Mouse (Mus musculus) embryonic facial prominence, embryonic 14.5 days (tissue): ENCODE data around the gene Sec24c. TPM values are rescaled to one million over a fixed set of nuclear protein-coding genes. Genes with fewer than 3 reads are reported as not detected.
"Not testable (repeated sequence)": the region's sequence is repeated elsewhere in the genome, so short reads cannot be mapped to it uniquely, and the experiment has no call there.

Source experiments
- ATAC-seq: fragments of 200-750 bp; cut with Nextera tagmentation; 2 replicates; pipeline ENCODE4 v1.8.0; 2017; ENCODE audit warnings: low read depth, moderate number of reproducible peaks, moderate TSS enrichment
- DNase-seq: peaks from one replicate; pipeline ENCODE4 v3.0.0-alpha.2; 2015; ENCODE audit warnings: low spot score
- H3K27ac ChIP-seq: fragments of 300-500 bp; sonication (generic); replicated peaks from 2 replicates; pipeline ENCODE4 v1.5.1; 2014; ENCODE audit warnings: low read depth, mild to moderate bottlenecking, low read length, moderate library complexity
- H3K27me3 ChIP-seq: fragments of 300-500 bp; sonication (generic); replicated peaks from 2 replicates; pipeline ENCODE4 v1.6.1; 2014; ENCODE audit warnings: low read length; ENCODE audit not compliant: control insufficient read depth, insufficient read depth
- H3K36me3 ChIP-seq: fragments of 300-500 bp; sonication (generic); 2 replicates; pipeline ENCODE4 v1.6.1; 2014; ENCODE audit warnings: low read length, mixed read lengths; ENCODE audit not compliant: control insufficient read depth, insufficient read depth
- H3K4me1 ChIP-seq: fragments of 300-500 bp; sonication (generic); 2 replicates; pipeline ENCODE4 v1.6.1; 2014; ENCODE audit warnings: antibody characterized with exemption, low read length; ENCODE audit not compliant: control insufficient read depth, insufficient read depth
- H3K4me2 ChIP-seq: fragments of 300-500 bp; sonication (generic); 2 replicates; pipeline ENCODE4 v1.6.1; 2014; ENCODE audit warnings: low read depth, mild to moderate bottlenecking, low read length, moderate library complexity, mixed read lengths
- H3K4me3 ChIP-seq: fragments of 300-500 bp; sonication (generic); 2 replicates; pipeline ENCODE4 v1.5.1; 2014; ENCODE audit warnings: low read depth, mild to moderate bottlenecking, low read length
- H3K9ac ChIP-seq: fragments of 300-500 bp; sonication (generic); 2 replicates; pipeline ENCODE4 v1.6.1; 2014; ENCODE audit warnings: low read depth, mild to moderate bottlenecking, low read length, moderate library complexity, mixed read lengths
- H3K9me3 ChIP-seq: fragments of 300-500 bp; sonication (generic); 2 replicates; pipeline ENCODE4 v1.6.1; 2016; ENCODE audit warnings: low read length; ENCODE audit not compliant: control insufficient read depth
- WGBS: fragments of 180-500 bp; shearing (Covaris S2); extraction: QIAGEN DNeasy Blood & Tissue Kit; methylation state at CpG from one replicate; pipeline ENCODE4 v1.1.7; 2014; 5-methylcytosine and 5-hydroxymethylcytosine counted together
- polyA plus RNA-seq: library from polyadenylated mRNA; unstranded; fragments of >200 nt; fragmentation: Nextera tagmentation; extraction: Ambion mirVana; gene quantifications from 2 replicates; pipeline ENCODE4 v1.2.1, GENCODE M21; 2014

Gene Sec24c
- polyA plus RNA-seq = 78.2 and 80.5 TPM in 2 replicates

DNA sequence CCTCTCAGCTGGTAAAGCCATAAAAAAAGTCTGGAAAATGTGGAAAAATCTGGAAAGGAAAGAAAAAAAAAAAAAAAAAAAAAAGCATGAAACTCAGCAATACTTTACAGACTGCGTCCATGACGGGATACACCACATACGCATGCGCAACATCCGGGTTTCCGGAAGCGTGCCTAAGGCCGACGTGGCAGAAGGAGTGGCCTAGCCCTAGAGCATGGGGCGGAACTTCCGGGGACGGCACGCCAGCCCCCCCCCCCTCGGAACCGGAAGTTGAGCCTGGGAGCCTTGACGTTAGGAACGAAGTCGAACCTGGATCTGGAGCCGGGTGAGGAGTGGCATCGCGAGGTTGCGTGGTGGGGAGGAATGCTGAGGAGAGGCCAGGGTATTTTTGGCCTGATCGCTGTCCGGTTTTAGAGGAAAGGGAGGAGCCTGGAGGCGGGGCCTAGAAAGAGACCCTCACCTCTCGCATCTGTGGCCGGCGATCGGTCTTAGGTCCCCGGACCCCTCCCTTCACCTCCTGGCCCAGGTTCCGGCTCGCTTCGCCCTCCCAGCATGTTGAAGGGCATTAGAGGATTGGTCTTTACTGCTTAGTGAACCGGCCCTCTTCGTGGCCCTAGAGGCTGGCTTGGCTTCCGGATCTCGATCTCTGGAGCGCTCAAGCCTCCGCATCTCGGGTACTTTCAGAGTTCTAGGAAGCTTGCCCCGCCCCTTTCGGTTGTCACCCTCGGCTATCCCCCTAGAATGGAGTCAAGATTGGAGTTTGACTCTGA is at the start of gene Sec24c:
Gene Sec24c, plus strand, starts transcription at position 245 of the 770 bp plus-strand sequence.
- WGBS = under 1% methylated on average over 35 of the region's 43 CpGs
- H3K27ac ChIP-seq = peak within 1 kb of the TSS; percentile 94
- peaks cover 38% of the 10 kb centered on the region for H3K36me3 ChIP-seq
- H3K4me1 ChIP-seq = peaks cover 13% of the 10 kb centered on the region; the same call in 1 of the 2 replicates
- peak within 1 kb of the TSS; percentile 73 for H3K4me2 ChIP-seq
- peak within 1 kb of the TSS; percentile 72 for H3K9ac ChIP-seq
- H3K4me3 ChIP-seq = peak within 1 kb of the TSS; percentile 67
- H3K27me3 ChIP-seq = no peaks in the 10 kb centered on the region; the same call in 1 of the 2 replicates
- H3K9me3 ChIP-seq = peaks cover 3% of the 10 kb centered on the region; the same call in 1 of the 2 replicates
- ATAC-seq = peak; percentile 96
- peak; percentile 99 for DNase-seq

DNA sequence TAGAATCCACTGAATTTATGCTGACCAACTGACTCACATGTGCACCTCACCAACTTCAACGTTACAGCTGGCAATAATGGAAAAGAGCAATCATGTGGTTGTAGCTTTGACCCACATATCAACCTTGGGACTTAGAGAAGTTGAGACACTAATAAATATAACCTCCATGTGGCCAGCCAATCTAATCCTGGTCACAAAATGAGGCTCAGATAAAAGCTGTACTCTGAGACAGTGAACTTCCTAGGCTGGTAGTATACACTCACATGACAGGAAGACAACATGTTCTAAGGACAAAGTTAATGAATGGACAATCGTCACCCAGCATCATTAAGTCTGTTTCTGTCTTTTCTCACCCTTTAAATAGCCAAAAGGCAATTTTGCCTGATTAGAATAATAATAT is 47.7 kb upstream of the Sec24c start:
- no peaks in the 10 kb centered on the region for H3K9me3 ChIP-seq
- ATAC-seq (no peak), DNase-seq (no peak)
- no peak overlapping the region for H3K4me3 ChIP-seq
- no peak overlapping the region for H3K4me2 ChIP-seq
- no peak overlapping the region for H3K9ac ChIP-seq
- no peak overlapping the region for H3K27ac ChIP-seq
- 72% methylated on average over 2 of the region's 2 CpGs for WGBS
- H3K4me1 ChIP-seq = no peaks in the 10 kb centered on the region
- no peaks in the 10 kb centered on the region for H3K36me3 ChIP-seq
- no peaks in the 10 kb centered on the region for H3K27me3 ChIP-seq

DNA sequence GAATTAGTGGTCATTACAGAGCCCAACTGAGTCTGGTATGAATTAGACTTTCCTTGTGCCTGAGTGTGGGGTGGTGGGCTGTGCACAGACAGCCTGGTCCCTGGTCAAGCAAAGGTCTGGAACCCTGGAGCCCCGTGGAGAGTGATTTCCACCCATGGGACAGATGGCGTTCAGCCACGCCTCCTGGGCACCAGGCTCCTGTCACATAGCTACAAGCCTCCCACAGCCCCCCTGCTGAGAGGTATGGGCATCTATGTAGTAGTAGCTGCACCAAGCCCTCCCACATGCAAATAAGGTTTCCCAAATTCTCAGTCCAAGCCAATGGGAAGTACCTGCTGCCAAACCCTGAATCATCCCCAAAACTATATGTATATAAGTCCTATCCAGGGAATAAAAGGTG is 47.1 kb upstream of the Sec24c start:
- ATAC-seq (no peak), DNase-seq (no peak)
- Histone ChIP-seq H3K27me3 (no peaks in the 10 kb centered on the region), H3K4me2 (no peak overlapping the region), H3K9me3 (no peaks in the 10 kb centered on the region), H3K4me1 (no peaks in the 10 kb centered on the region), H3K4me3 (no peak overlapping the region), H3K36me3 (no peaks in the 10 kb centered on the region), H3K9ac (no peak overlapping the region), H3K27ac (no peak overlapping the region)
- WGBS = 83% methylated on average over 3 of the region's 3 CpGs

DNA sequence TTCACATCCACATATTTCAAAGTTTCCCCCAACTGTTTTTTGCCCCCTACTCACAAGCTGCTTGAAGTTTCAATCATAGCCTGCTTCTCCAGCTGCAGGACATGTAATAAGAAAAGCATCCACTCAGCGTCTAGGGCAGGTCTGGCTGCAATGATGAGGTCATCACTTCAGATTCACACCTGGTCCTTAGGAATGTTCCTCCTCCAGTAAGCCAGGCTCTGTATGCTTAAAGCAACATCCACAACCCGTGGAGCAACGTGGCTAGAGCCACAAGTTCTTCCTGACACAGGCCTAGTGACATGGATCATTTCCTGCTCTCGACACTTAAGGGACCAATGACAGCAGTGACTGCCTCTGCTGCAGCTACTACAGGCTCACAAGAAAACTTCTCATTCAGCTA is 42.9 kb upstream of the Sec24c start:
- Histone ChIP-seq H3K27ac (no peak overlapping the region), H3K4me3 (no peak overlapping the region), H3K4me1 (no peaks in the 10 kb centered on the region), H3K36me3 (no peaks in the 10 kb centered on the region), H3K4me2 (no peak overlapping the region), H3K27me3 (no peaks in the 10 kb centered on the region), H3K9me3 (no peaks in the 10 kb centered on the region), H3K9ac (no peak overlapping the region)
- ATAC-seq (no peak), DNase-seq (peak; percentile 27)
- WGBS = 42% methylated on average over 4 of the region's 4 CpGs

DNA sequence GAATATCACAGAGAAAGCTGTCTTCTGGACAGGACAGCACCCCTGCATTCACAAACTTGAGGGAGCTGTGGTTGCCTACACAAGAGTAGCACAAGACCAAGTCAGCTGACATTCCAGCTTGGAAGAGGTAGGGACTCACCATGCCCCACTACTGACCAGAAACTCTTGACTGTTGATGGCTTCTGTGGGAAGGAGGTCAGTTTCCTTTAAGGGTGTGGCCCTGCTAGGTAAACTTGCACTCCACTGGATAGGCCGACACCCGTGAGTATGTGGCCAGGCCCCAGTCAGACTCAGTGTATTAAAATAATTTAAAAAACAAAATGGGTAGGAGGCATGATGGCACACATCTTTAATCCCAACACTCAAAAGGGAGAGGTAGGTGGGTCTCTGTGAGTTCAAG is 38.6 kb upstream of the Sec24c start:
- Histone ChIP-seq H3K36me3 (no peaks in the 10 kb centered on the region), H3K4me2 (no peak overlapping the region), H3K27ac (no peak overlapping the region), H3K27me3 (no peaks in the 10 kb centered on the region; the same call in 1 of the 2 replicates), H3K9me3 (no peaks in the 10 kb centered on the region), H3K9ac (no peak overlapping the region), H3K4me1 (no peaks in the 10 kb centered on the region), H3K4me3 (no peak overlapping the region)
- ATAC-seq = no peak
- DNase-seq = no peak
- 91% methylated on average over 2 of the region's 2 CpGs for WGBS

DNA sequence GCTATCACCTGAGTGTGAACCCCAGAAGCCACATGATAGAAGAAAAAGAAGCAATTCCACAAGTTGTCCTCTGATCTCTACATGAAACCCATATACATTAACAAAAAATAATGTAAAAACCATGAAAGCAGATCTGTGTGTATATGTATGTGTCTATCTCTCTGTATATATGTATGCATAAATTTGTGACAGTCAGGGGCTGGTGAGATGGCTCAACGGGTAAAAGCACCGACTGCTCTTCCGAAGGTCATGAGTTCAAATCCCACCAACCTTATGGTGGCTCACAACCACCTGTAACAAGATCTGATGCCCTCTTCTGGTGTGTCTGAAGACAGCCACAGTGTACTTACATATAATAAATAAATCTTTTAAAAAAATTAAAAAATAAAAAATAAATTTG is 37.1 kb upstream of the Sec24c start:
- not testable (repeated sequence) for H3K4me1 ChIP-seq, H3K9me3 ChIP-seq, H3K27ac ChIP-seq, H3K27me3 ChIP-seq, DNase-seq, H3K4me2 ChIP-seq, H3K36me3 ChIP-seq, H3K4me3 ChIP-seq, H3K9ac ChIP-seq, ATAC-seq
- 90% methylated on average over 3 of the region's 3 CpGs for whole genome bisulfite sequencing

DNA sequence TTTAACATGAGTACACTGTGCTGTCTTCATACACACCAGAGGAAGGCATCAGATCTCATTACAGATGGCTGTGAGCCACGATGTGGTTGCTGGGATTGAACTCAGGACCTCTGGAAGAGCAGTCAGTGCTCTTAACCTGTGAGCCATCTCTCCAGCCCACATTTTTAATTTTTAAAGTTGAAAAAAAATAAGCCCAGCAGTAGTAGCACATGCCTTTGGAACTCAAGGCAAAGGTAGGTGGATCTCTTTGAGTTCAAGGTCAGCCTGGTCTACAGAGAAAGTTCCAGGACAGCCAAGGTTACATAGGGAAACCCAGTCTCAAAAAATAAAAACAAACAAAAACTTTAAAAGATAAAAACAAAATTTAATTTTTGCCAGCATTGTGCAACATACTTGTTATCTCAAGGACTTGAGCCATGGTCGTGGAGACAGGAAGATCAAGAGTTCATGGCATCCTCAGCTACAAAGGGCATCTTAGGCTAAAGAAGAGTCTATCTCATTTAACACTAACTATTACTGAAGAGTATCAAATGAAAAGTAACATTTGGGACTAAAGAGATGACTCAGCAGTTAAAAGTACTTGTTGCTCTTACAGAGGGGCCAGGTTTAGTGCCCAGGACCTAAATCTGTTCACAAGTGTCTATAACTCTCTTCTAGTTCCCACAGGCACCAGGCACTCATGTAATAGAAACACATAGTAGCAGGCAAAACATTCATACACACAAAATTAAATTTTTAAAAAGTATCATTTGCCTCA is 36.1 kb upstream of the Sec24c start:
- Histone ChIP-seq H3K36me3 (no peaks in the 10 kb centered on the region), H3K9ac (no peak overlapping the region), H3K27ac (no peak overlapping the region), H3K4me3 (no peak overlapping the region), H3K27me3 (no peaks in the 10 kb centered on the region; the same call in 1 of the 2 replicates), H3K4me1 (peaks cover 6% of the 10 kb centered on the region), H3K9me3 (no peaks in the 10 kb centered on the region), H3K4me2 (no peak overlapping the region)
- DNase-seq = no peak
- no peak for ATAC-seq
- 82% methylated on average over 2 of the region's 2 CpGs for WGBS

DNA sequence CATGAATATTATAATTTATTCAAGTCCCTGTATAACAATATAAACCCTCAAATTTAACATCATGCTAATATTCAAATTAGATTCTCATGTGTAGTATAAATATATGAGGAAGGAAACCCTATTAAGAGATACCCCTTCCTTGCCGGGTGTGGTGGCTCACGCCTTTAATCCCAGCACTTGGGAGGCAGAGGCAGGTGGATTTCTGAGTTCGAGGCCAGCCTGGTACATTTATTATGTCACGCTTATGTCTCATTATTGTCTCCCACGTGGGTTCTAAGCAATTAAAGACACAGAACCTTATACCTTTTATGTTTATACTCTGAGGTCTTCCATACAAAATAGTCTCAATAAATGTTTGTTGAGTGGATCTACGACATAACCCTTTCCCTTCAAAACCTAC is 35.4 kb upstream of the Sec24c start:
- no peaks in the 10 kb centered on the region; the same call in 1 of the 2 replicates for H3K27me3 ChIP-seq
- no peak for ATAC-seq
- H3K27ac ChIP-seq = no peak overlapping the region

More for the DNA sequence above, 35.4 kb upstream of the Sec24c start:
- H3K4me2 ChIP-seq = no peak overlapping the region
- H3K9me3 ChIP-seq = no peaks in the 10 kb centered on the region
- no peak for DNase-seq
- 91% methylated on average over 6 of the region's 6 CpGs for WGBS
- peaks cover 6% of the 10 kb centered on the region for H3K4me1 ChIP-seq
- H3K36me3 ChIP-seq = no peaks in the 10 kb centered on the region
- H3K9ac ChIP-seq = no peak overlapping the region
- H3K4me3 ChIP-seq = no peak overlapping the region
